Mouse (Mus musculus): Measurements from ENCODE around the gene Olfr105-ps.

Olfr105-ps gene

GRCm38 (mm10) chr17:37378733-37379132 is at the start of gene Olfr105-ps:
Gene Olfr105-ps, plus strand, starts transcription at chr17:37379033.
- no peak for DNase-seq

DNA sequence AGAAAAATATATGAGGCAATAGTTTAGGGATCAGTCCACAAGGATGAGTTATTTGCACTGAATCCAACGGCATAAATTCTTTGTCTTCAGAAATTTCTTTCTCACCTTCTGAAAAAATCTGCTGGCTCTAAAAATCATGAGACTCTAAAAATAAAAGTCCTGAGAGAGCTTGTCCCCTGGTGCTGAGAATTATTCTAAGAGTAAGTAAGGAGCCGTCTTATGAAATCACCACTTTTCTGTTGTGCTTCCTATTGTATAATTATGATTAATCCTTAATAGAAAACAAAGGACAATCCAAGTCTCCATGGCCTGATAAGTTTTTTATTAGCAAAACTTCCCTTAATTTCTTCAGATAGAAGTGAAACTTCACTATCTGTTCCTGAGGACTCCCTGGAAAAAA is 39.2 kb upstream of the Olfr105-ps start, which contains the start of gene Olfr103:
TSS of gene Olfr103 (minus strand) at position 101 of the 400 bp plus-strand sequence.
- DNase-seq, result no peak

DNA sequence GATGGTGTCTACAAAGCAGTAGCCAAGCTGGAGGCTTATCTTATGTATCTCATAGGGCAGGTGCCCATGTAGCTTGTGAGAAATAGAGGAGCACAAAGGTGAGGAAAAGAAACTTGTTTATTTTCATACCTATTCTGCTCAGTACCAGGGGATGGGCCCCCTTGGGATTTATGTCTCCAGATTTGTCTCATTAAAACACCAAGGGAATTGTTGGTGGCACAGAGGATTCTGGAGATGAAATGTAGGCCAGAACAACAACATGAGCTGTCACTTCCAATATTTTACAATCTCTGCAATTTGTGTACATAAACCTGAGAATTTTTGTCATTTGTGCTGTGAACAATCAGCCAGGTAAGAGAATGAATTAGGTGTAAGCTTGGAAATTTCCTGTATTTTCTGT is 19.6 kb upstream of the Olfr105-ps start, which contains the start of gene Olfr104-ps:
TSS of gene Olfr104-ps (plus strand) at position 301 of the 400 bp plus-strand sequence.
- no peak for DNase-seq

DNA sequence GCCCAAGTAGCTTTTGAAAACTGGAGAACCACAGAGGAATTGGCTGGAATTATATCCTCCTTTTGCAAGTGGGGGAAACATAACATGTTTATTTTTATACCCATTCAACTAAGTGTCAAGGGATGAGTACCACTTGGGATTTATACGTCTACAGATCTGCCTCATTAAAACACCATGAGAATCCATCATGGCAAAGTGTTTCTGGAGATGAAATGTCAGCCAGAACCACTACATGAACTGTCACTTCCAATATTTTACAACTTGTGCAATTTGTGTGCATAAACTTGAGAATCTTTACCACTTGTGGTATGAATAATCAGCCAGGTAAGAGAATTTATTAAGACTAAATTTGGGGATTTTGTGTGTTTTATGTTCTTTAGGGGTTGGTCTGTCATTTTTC is 11.3 kb downstream of the Olfr105-ps start, which contains the start of gene Olfr106-ps:
TSS of gene Olfr106-ps (plus strand) at position 301 of the 400 bp plus-strand sequence.
- DNase-seq, result no peak

DNA sequence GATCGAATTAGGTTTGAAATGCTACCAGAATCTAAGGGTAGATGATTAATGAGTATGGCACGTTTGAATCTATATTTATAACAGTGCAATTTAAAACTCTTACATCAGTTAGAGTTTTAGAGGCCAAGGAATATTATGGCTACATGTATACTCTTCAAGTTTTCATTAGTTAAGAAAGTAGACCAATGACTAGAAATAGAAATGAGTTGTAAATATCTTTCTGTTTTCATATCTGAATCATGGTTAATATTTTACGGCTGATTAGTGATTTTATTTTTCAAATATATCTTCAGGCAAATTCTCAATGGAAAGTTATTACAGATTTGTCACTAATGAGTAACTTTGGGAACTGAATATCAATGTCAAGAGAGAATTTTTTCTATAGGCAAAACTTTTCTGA is 20.1 kb downstream of the Olfr105-ps start, which contains the start of gene Olfr107:
TSS of gene Olfr107 (plus strand) at position 301 of the 400 bp plus-strand sequence.
- no peak for DNase-seq

DNA sequence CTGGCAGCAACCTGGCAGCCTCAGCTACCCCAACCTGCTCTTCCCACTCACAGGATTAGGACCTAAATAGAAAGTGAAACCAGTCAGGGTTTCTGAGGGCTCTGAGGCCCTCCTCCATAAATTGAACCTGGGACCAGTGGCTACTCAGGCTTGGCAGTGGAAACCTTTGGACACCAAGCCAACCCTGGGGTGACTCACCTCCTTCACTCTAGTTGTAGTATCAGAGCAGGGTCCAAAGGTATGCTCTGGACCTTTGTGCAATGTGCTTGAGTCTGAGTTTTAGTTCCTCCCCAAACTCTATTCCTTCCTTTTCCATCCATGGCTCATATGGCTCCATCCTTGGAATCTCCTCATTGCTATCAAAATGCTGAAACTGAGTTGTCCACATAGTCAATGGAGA is 34.5 kb downstream of the Olfr105-ps start:
- no peak for DNase-seq

All from kidney, postnatal 25 days (tissue).